Mouse (Mus musculus): ENCODE data around the gene Snx25.

Gene Snx25

DNA sequence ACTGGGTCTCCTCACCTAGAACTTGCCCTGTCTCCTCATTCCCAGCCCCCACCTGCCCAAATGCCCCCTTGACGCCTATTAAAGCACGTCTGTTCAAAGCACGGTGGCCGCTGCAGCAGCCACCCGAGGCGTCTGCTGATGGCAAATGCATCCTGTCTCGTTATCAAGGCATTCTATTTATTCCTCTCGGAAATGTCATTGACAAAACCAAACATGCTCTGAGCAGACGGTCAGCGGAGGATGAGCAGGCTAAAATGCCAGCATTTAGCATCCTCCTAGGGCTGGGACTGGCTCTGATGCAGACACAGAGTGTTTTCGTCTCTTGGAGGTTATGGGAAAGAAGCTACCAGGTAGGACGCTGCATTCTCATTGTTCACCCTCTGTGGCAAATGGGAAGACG is 111.7 kb downstream of the Snx25 start:
- in situ Hi-C loops (cut with MboI; ENCODE audit: low pct_unique_long_range_greater_than_20kb in 1 of 2, low sequenced_read_pairs in 2 of 2, unreplicated experiment in 1 of 2), result loop anchor here in 1 of 2 experiments (10.0 kb wide), 1 partner anchor 55 kb away; no protein-coding TSS in a partner anchor

DNA sequence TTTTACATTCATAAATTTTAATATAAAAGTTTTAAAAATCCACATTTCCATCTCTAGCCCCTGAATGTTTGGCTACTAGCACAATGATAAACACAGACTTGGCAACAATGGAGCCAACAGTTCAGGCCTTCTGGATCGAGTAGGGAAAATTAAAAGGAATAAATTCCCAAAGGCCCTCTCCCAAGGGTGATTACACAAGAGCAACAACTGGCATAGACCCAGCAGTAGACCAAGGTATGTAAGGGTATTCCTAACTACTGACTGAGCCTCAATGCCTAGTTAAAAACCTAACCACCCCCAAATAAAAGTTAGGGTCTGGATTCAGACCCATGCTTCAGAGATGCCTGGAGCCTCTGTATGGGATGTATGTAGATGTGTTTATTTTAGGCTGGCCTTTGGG is 112.3 kb downstream of the Snx25 start:
- in situ Hi-C loops (cut with MboI; ENCODE audit: low pct_unique_long_range_greater_than_20kb in 1 of 2, low sequenced_read_pairs in 2 of 2, unreplicated experiment in 1 of 2), result loop anchor here in 1 of 2 experiments (10.0 kb wide), 1 partner anchor 55 kb away; no protein-coding TSS in a partner anchor

DNA sequence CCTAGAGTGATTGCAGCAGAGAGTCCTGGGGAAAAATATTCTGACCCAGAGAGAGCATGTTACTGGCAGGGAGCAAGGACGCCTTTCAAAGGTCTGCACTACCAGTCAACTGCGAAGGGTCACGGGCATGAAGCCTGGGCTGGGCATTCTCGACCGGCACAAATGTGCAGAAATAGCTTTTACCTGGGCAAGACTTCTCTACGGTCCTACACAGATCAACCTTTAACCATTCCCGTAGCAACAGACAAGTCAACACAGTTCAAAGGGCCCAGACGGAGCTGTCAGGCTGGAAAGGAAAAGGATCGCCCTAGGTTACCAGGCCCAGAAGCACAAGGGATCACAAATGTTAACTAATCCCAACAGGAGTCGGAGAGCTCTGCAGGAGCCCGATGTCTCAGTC is 115.7 kb downstream of the Snx25 start:
- in situ Hi-C loops (cut with MboI; ENCODE audit: low pct_unique_long_range_greater_than_20kb in 1 of 2, low sequenced_read_pairs in 2 of 2, unreplicated experiment in 1 of 2), result no loop called here

- in situ Hi-C loops (cut with MboI; ENCODE audit: low pct_unique_long_range_greater_than_20kb in 1 of 2, low sequenced_read_pairs in 2 of 2, unreplicated experiment in 1 of 2), result no loop called here
Observed at GRCm38 (mm10) chr8:46024392-46024791, 127.6 kb downstream of the Snx25 start.

GRCm38 (mm10) chr8:46022758-46023157 is 129.2 kb downstream of the Snx25 start:
- in situ Hi-C loops (cut with MboI; ENCODE audit: low pct_unique_long_range_greater_than_20kb in 1 of 2, low sequenced_read_pairs in 2 of 2, unreplicated experiment in 1 of 2), result no loop called here

GRCm38 (mm10) chr8:46022203-46022602 is 129.8 kb downstream of the Snx25 start:
- in situ Hi-C loops (cut with MboI; ENCODE audit: low pct_unique_long_range_greater_than_20kb in 1 of 2, low sequenced_read_pairs in 2 of 2, unreplicated experiment in 1 of 2), result no loop called here

DNA sequence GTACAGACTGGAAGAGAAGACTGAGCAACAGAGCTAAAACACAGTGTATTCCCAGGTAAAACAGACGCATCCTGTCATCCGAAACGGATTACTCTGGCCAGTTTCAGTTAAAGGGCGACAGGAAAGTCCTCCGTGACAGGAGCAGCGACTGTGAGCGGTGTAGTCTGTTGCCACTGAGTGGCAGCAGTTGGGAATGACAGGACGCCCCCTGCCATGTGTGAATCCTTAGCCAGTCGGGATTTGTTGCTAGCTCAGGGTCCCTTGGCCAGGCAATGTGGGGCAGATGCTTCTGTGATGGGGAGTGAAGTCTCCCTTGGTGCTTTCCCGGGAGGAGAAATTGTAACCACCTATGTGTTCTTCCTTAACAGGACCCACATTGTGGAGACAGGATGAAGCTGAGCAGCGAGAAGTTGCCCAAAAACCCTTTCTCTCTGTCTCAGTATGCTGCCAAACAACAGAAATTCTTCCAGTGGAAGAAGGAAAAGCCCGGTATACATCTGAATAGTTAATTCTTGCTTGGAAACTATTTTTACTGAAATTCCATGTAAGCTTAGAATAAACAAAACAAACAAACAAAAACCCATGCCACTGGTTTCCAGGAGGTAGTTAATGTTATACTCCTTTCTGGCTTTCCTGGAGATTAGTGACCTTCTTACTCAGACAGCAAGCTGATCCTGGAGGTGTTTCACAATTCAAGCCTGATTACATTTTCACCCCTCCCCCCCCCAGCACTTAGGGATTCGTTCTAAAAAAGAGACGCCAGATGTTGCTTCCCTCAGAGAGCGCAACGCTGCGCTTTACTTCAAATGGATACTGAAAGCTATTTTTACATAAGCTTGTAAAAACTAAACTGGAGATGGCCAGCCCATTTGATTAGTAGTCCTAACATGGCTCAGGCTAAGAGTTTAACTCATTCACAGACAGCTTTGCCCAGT is 140.9 kb downstream of the Snx25 start:
- in situ Hi-C loops (cut with MboI; ENCODE audit: low pct_unique_long_range_greater_than_20kb in 1 of 2, low sequenced_read_pairs in 2 of 2, unreplicated experiment in 1 of 2), result no loop called here

- in situ Hi-C loops (cut with MboI; ENCODE audit: low pct_unique_long_range_greater_than_20kb in 1 of 2, low sequenced_read_pairs in 2 of 2, unreplicated experiment in 1 of 2), result no loop called here
Observed at GRCm38 (mm10) chr8:46010306-46010705, 141.7 kb downstream of the Snx25 start.

GRCm38 (mm10) chr8:46007050-46007672 is 144.8 kb downstream of the Snx25 start:
- in situ Hi-C loops (cut with MboI; ENCODE audit: low pct_unique_long_range_greater_than_20kb in 1 of 2, low sequenced_read_pairs in 2 of 2, unreplicated experiment in 1 of 2), result no loop called here

DNA sequence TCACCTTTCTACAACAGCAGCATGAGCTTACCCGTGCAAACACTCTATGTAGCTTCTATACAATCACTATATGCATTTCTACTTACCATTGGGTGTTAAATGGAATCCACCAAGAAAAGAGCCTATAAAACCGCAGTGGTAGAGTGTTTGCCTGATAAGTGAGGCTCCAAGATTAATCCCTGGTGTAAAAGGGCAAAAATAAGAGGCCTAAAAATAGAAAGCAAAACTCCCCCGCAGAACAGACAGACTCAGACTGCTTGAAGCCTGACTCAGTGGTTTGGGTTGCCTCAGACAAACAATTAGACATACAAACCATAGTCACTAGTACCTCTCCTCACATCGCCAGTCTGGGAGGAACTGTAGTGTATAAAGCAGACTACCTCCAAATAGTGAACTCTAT is 146.4 kb downstream of the Snx25 start, which contains the start of gene Ankrd37:
Gene Ankrd37, minus strand, starts transcription at position 112 of the 400 bp plus-strand sequence.
- in situ Hi-C loops (cut with MboI; ENCODE audit: low pct_unique_long_range_greater_than_20kb in 1 of 2, low sequenced_read_pairs in 2 of 2, unreplicated experiment in 1 of 2), result no loop called here

DNA sequence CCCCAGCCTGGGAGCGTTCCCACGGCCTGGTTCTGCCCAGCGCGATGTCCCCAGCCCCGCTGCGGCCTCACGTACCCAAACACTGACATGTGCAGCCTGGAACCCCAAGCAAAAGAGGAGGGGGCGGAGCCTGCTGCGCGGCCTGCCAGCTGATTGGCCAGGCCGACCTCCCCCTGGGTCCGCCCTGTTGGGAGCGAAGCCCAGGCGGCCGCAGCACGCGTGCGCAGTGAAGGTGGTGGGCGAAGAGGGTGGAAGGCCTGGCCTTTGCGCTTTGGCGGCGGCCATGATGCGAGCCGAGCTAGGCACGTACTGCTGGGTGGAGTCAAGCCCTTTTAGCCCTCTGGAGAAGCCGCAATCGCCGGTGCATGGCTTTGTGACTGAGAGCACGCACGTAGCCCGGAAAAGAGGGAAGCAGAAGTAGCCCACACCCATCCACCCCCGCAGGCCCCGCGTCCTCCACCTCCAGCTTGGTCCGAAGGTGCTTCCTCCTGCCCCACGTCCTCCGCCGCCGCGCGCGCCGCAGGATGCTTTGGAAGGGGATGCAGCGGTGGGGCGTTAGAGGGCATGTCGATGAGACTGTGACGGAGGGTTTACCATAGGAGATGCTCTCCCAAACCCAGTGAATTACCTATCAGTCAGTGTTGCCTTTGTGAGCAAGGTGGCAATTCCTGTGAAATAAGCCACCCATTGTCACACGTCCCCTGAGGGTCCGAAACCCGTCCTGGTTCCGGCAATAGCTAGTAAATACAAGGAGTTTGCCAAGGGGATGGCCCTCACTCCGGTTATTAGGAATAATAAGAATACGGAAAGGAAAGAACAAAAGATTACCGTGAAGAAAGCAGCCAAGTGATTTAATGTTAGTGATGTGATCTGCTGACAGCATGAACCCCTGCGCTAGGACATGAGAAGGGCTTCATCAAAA is 151.9 kb downstream of the Snx25 start:
- in situ Hi-C loops (cut with MboI; ENCODE audit: low pct_unique_long_range_greater_than_20kb in 1 of 2, low sequenced_read_pairs in 2 of 2, unreplicated experiment in 1 of 2), result no loop called here

DNA sequence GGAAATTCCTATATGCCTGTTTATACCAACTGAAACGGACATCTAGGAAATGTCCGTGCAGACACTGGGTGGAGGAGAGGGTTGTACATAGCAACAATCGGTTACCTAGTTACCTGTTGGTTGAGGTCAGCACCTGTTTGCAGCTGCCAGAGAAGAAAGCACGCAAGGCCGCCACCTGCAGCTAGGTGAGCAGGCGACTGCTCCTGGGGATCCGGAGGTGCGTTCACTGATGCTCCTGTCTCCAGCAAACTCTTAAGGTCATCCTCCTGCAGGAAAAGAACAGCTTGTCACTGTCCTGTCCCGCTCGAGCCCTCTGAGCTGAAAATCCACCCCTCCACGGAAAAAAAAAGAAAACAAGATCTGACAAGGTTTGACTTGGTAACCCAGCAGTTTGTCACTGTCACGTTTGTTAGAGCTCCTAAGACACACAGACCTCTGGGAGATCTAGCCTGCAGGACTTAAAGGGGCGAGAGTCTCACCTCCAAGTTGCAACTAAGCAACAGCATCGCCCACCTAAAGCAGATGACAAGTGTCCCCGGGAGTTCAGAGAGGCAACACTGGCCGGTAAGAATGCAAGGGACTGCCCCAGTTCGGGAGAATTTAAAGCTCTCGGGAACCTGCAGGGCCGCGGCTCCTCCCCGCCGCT is 152.7 kb downstream of the Snx25 start, which contains the start of gene Lrp2bp:
Gene Lrp2bp, plus strand, starts transcription at position 166 of the 646 bp plus-strand sequence.
- in situ Hi-C loops (cut with MboI; ENCODE audit: low pct_unique_long_range_greater_than_20kb in 1 of 2, low sequenced_read_pairs in 2 of 2, unreplicated experiment in 1 of 2), result no loop called here

DNA sequence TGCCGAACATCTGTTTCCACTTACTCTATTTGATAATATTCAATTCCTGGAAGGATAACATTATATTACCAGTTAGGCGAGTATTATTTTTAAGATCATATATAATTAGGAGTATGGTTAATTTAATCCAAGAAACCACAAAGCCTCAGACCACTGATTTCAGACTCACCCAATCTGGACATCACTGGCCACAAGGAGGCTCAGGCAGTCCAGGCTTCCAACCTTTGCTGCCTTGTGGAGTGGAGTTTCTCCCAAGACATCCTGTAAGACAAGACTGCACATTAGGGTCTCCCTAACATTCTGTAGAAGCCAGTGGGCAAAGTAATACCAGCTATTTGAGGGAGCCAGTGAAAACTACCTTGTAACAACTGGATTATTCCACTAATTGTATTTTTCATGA is 153.7 kb downstream of the Snx25 start:
- in situ Hi-C loops (cut with MboI; ENCODE audit: low pct_unique_long_range_greater_than_20kb in 1 of 2, low sequenced_read_pairs in 2 of 2, unreplicated experiment in 1 of 2), result no loop called here

DNA sequence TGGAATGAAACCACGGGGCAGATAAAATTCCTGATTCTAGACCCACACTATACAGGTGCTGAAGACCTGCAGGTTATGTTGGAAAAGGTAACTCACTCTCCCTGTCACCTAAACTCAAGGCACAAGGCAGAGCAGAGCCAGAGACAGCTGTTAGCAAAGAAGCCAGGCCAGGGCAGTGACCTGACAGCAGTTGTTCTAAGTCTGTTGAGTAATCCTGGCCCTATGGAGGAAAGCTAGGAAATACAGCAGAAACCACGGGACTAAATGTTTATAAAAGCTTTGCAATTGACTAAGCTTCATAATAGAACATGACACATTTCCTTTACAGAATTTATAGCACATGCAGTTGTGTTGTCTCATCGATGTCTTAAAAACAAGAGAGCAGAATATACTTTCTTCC is 156.4 kb downstream of the Snx25 start:
- in situ Hi-C loops (cut with MboI; ENCODE audit: low pct_unique_long_range_greater_than_20kb in 1 of 2, low sequenced_read_pairs in 2 of 2, unreplicated experiment in 1 of 2), result no loop called here

- in situ Hi-C loops (cut with MboI; ENCODE audit: low pct_unique_long_range_greater_than_20kb in 1 of 2, low sequenced_read_pairs in 2 of 2, unreplicated experiment in 1 of 2), result no loop called here
Observed at GRCm38 (mm10) chr8:45994111-45994510, 157.8 kb downstream of the Snx25 start.

DNA sequence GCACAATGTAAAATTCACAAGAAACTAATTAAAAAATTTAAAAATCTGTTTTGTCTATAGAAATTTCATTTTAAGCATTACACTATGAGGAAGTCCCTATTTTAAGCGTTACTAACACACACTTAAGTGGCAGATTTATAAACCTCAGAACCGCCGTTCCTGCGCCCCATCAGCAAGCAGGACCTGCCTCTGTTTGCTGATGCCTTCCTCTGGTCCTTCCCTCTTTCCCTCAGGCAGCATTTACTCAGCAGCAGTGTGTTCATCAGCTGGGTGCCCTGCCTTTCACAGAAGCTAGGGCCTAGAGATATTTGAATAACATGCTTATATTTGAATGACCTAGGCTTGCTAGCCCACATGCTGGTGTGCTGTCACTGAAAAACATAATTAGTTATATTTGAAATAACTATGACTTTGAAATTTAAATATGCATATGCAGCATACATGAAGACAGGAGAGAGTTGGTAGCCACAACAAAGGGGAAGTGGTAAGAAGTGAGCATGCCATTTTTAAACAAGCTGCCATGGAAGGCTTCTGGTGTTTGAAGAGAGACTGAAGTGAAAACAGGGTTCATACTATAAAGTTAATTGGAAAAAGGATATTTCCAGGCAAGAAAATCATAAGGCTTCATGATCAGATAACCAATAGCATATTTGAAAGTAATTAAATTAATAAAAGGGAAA is 161.2 kb downstream of the Snx25 start:
- in situ Hi-C loops (cut with MboI; ENCODE audit: low pct_unique_long_range_greater_than_20kb in 1 of 2, low sequenced_read_pairs in 2 of 2, unreplicated experiment in 1 of 2), result no loop called here

GRCm38 (mm10) chr8:45988189-45988588 is 163.8 kb downstream of the Snx25 start:
- in situ Hi-C loops (cut with MboI; ENCODE audit: low pct_unique_long_range_greater_than_20kb in 1 of 2, low sequenced_read_pairs in 2 of 2, unreplicated experiment in 1 of 2), result no loop called here

DNA sequence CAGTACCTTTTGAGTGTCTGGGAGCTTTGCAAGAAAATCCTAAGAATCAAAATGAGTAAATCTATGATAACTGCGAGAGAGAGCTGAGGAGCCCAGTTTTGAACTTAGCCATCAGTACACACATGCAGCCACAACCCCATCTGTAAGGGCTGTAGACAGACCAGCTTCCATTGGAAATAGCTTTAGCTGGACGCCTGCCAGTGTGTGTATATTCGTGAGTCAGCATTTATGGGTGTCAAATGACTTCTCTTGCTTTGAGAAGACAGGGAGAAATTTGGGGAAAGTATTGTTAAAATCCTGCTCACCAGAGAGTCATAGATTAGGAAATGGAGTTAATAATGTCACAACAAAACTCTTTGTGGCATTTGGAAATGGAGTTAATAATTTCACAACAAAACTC is 165.3 kb downstream of the Snx25 start:
- in situ Hi-C loops (cut with MboI; ENCODE audit: low pct_unique_long_range_greater_than_20kb in 1 of 2, low sequenced_read_pairs in 2 of 2, unreplicated experiment in 1 of 2), result no loop called here
